Mouse (Mus musculus) colon, adult 2 months (tissue): ENCODE data around the gene Cdkn2b. TPM values are rescaled to one million over a fixed set of nuclear protein-coding genes. Genes with fewer than 3 reads are reported as not detected.

Experiments used
- polyA plus RNA-seq: library from polyadenylated mRNA; depleted of rRNA; stranded (reverse); fragments of >200 nt; gene quantifications from 2 replicates; pipeline ENCODE4 v1.2.3, GENCODE M21; 2012; rRNA removed

Gene Cdkn2b
- 173 and 178 TPM in 2 replicates for polyA plus RNA-seq

GRCm38 (mm10) chr4:89310491-89311254, at the start of gene Cdkn2b:
Gene Cdkn2b, minus strand, starts transcription at chr4:89311039.

GRCm38 (mm10) chr4:89294486-89295440, 16.1 kb downstream of the Cdkn2b start, which contains the start of gene Cdkn2a:
Gene Cdkn2a, minus strand, starts transcription at chr4:89294653.

Other genes with a start within 250 kb of the Cdkn2b start
- 1.1 and 1.4 TPM in 2 replicates for gene Mtap, start 173.9 kb downstream of the Cdkn2b start, polyA plus RNA-seq
- gene Cdkn2a, start 16.4 kb downstream of the Cdkn2b start, polyA plus RNA-seq: 0.75 and 1.4 TPM in 2 replicates